Mouse (Mus musculus) heart, embryonic 14.5 days (tissue): ENCODE measurements around the gene Iqcd. TPM values are rescaled to one million over a fixed set of nuclear protein-coding genes. Genes with fewer than 3 reads are reported as not detected.

Experiments used
- ATAC-seq: fragments of 200-750 bp; cut with Nextera tagmentation; 2 replicates; pipeline ENCODE4 v1.8.0; 2017; ENCODE audit warnings: low read depth, moderate TSS enrichment; ENCODE audit not compliant: insufficient number of reproducible peaks, insufficient read depth, low FRiP score
- H3K27ac ChIP-seq, 2 experiments: fragments of 200-500 bp in 1 of 2; fragments of 300-500 bp in 1 of 2; sonication (generic) in 1 of 2; replicated peaks in 1 of 2; 2 replicates each; pipeline ENCODE4 v1.5.1; 2012 to 2014; ENCODE audit warnings: low read depth in 2 of 2, low read length in 2 of 2, control low read depth in 1 of 2, mild to moderate bottlenecking in 1 of 2, mixed read lengths in 1 of 2; ENCODE audit not compliant: control insufficient read depth in 1 of 2, insufficient read depth in 1 of 2
- H3K27me3 ChIP-seq: fragments of 300-500 bp; sonication (generic); 2 replicates; pipeline ENCODE4 v1.6.1; 2014; ENCODE audit warnings: mild to moderate bottlenecking, low read length, control low read depth; ENCODE audit not compliant: control insufficient read depth, insufficient read depth
- H3K36me3 ChIP-seq: fragments of 300-500 bp; sonication (generic); 2 replicates; pipeline ENCODE4 v1.6.1; 2014; ENCODE audit warnings: mild to moderate bottlenecking, control low read depth, low read length, mixed read lengths; ENCODE audit not compliant: control insufficient read depth, insufficient read depth
- H3K4me1 ChIP-seq, 2 experiments: fragments of 200-500 bp in 1 of 2; fragments of 300-500 bp in 1 of 2; sonication (generic) in 1 of 2; 2 replicates each; pipeline ENCODE4 v1.6.1; 2012 to 2014; ENCODE audit warnings: low read length in 2 of 2, control low read depth in 1 of 2, mixed read lengths in 1 of 2; ENCODE audit not compliant: control insufficient read depth in 2 of 2, insufficient read depth in 2 of 2
- H3K4me2 ChIP-seq: fragments of 300-500 bp; sonication (generic); 2 replicates; pipeline ENCODE4 v1.6.1; 2014; ENCODE audit warnings: mild to moderate bottlenecking, low read length
- H3K4me3 ChIP-seq, 2 experiments: fragments of 200-500 bp in 1 of 2; fragments of 300-500 bp in 1 of 2; sonication (generic) in 1 of 2; 2 replicates each; pipeline ENCODE4 v1.5.1; 2012 to 2014; ENCODE audit warnings: low read length in 2 of 2, mild to moderate bottlenecking in 2 of 2, control low read depth in 1 of 2, low read depth in 1 of 2, moderate library complexity in 1 of 2; ENCODE audit not compliant: control insufficient read depth in 1 of 2, insufficient read depth in 1 of 2
- H3K9ac ChIP-seq: fragments of 300-500 bp; sonication (generic); 2 replicates; pipeline ENCODE4 v1.6.1; 2014; ENCODE audit warnings: mild to moderate bottlenecking, low read length
- H3K9me3 ChIP-seq: fragments of 300-500 bp; sonication (generic); 2 replicates; pipeline ENCODE4 v1.6.1; 2016; ENCODE audit warnings: low read length, control low read depth; ENCODE audit not compliant: control insufficient read depth
- WGBS: fragments of 180-500 bp; shearing (Covaris S2); extraction: QIAGEN DNeasy Blood & Tissue Kit; methylation state at CpG from one replicate; pipeline ENCODE4 v1.1.7; 2014; 5-methylcytosine and 5-hydroxymethylcytosine counted together
- polyA plus RNA-seq: library from polyadenylated mRNA; unstranded; fragments of >200 nt; fragmentation: Nextera tagmentation; extraction: Ambion mirVana; gene quantifications from 2 replicates; pipeline ENCODE4 v1.2.1, GENCODE M21; 2014

Iqcd gene
- polyA plus RNA-seq, 1 experiment from 2014 or later = 0.43 TPM

- Histone ChIP-seq H3K4me2 (no peak overlapping the region), H3K4me1 (peaks cover 18 to 24% of the 10 kb centered on the region in 2 experiments), H3K27me3 (no peaks in the 10 kb centered on the region), H3K27ac (no peak overlapping the region), H3K9ac (no peak overlapping the region), H3K9me3 (no peaks in the 10 kb centered on the region), H3K4me3 (no peak overlapping the region), H3K36me3 (no peaks in the 10 kb centered on the region)
- ATAC-seq = no peak
- WGBS = 69% methylated on average over 16 of the region's 16 CpGs
Observed at GRCm38 (mm10) chr5:120590356-120591010, 1.7 kb downstream of the Iqcd start.

GRCm38 (mm10) chr5:120592141-120592540, 3.3 kb downstream of the Iqcd start:
- peaks cover 11 to 13% of the 10 kb centered on the region in 2 experiments for H3K4me1 ChIP-seq
- no peak overlapping the region for H3K9ac ChIP-seq
- H3K9me3 ChIP-seq = no peaks in the 10 kb centered on the region
- H3K27ac ChIP-seq = no peak overlapping the region
- no peak overlapping the region for H3K4me3 ChIP-seq
- 66% methylated on average over 7 of the region's 7 CpGs for WGBS
- H3K4me2 ChIP-seq = no peak overlapping the region
- ATAC-seq = no peak
- peaks cover 5% of the 10 kb centered on the region; the same call in 1 of the 2 replicates for H3K27me3 ChIP-seq
- H3K36me3 ChIP-seq = no peaks in the 10 kb centered on the region

GRCm38 (mm10) chr5:120594485-120594884, 5.7 kb downstream of the Iqcd start:
- no peak for ATAC-seq
- 79% methylated on average over 6 of the region's 6 CpGs for WGBS
- no peaks in the 10 kb centered on the region for H3K4me1 ChIP-seq
- H3K27ac ChIP-seq = no peak overlapping the region
- no peak overlapping the region for H3K9ac ChIP-seq
- H3K9me3 ChIP-seq = no peaks in the 10 kb centered on the region
- H3K4me3 ChIP-seq = no peak overlapping the region
- peaks cover 5% of the 10 kb centered on the region; the same call in 1 of the 2 replicates for H3K27me3 ChIP-seq
- no peaks in the 10 kb centered on the region for H3K36me3 ChIP-seq
- no peak overlapping the region for H3K4me2 ChIP-seq

- WGBS = 67% methylated on average over 6 of the region's 6 CpGs
- Histone ChIP-seq H3K27me3 (peaks cover 12% of the 10 kb centered on the region; the same call in 1 of the 2 replicates), H3K9me3 (no peaks in the 10 kb centered on the region), H3K36me3 (no peaks in the 10 kb centered on the region), H3K27ac (no peak overlapping the region), H3K9ac (no peak overlapping the region; the same call in 1 of the 2 replicates), H3K4me1 (peaks cover 14 to 15% of the 10 kb centered on the region in 2 experiments), H3K4me2 (no peak overlapping the region), H3K4me3 (no peak overlapping the region)
- no peak for ATAC-seq
Observed at GRCm38 (mm10) chr5:120599625-120600024, 10.8 kb downstream of the Iqcd start.

- Histone ChIP-seq H3K4me3 (no peak overlapping the region), H3K36me3 (no peaks in the 10 kb centered on the region), H3K4me2 (no peak overlapping the region), H3K4me1 (peaks cover 18 to 21% of the 10 kb centered on the region in 2 experiments), H3K9ac (no peak overlapping the region), H3K27me3 (peaks cover 8% of the 10 kb centered on the region; the same call in 1 of the 2 replicates), H3K27ac (no peak overlapping the region; a peak in 1 of 4 replicates), H3K9me3 (no peaks in the 10 kb centered on the region)
- ATAC-seq = no peak
- WGBS = 22% methylated on average over 11 of the region's 11 CpGs
Observed at GRCm38 (mm10) chr5:120600946-120601668, 12.3 kb downstream of the Iqcd start.

- no peaks in the 10 kb centered on the region for H3K9me3 ChIP-seq
- H3K36me3 ChIP-seq = no peaks in the 10 kb centered on the region
- H3K27ac ChIP-seq = no peak overlapping the region
- H3K9ac ChIP-seq = no peak overlapping the region
- no peak for ATAC-seq
- H3K4me3 ChIP-seq = no peak overlapping the region
- no peak overlapping the region for H3K4me2 ChIP-seq
- peaks cover 18 to 21% of the 10 kb centered on the region in 2 experiments for H3K4me1 ChIP-seq
- 92% methylated on average over 12 of the region's 12 CpGs for WGBS
- 0 out of 2 replicates have a peak, but pooled peaks cover 6% of the 10 kb centered on the region for H3K27me3 ChIP-seq
Observed at GRCm38 (mm10) chr5:120602210-120602609, 13.4 kb downstream of the Iqcd start.

- 57% methylated on average over 7 of the region's 7 CpGs for WGBS
- ATAC-seq = no peak
Observed at GRCm38 (mm10) chr5:120603515-120603914, 14.7 kb downstream of the Iqcd start.

More at GRCm38 (mm10) chr5:120603515-120603914, 14.7 kb downstream of the Iqcd start:
- H3K9ac ChIP-seq = no peak overlapping the region
- peaks cover 18 to 21% of the 10 kb centered on the region in 2 experiments for H3K4me1 ChIP-seq
- no peaks in the 10 kb centered on the region for H3K9me3 ChIP-seq
- no peak overlapping the region for H3K4me2 ChIP-seq
- H3K27me3 ChIP-seq = 0 out of 2 replicates have a peak, but pooled peaks cover 6% of the 10 kb centered on the region
- no peak overlapping the region for H3K4me3 ChIP-seq
- H3K27ac ChIP-seq = no peak overlapping the region
- H3K36me3 ChIP-seq = 0 out of 2 replicates have a peak, but pooled peaks cover 5% of the 10 kb centered on the region
